8 mouse cellular contexts compared by ENCODE assay signal in genomic region chr17:31564858-31565140, GRCm38 (mm10). TPM values are rescaled to one million over a fixed set of nuclear protein-coding genes. Genes with fewer than 3 reads are reported as not detected.
DNase-seq lines count a peak whose midpoint lies in the region; ATAC-seq and TF ChIP-seq lines count a peak whose summit lies in the region.

No protein-coding gene starts in this region.

- TF ChIP-seq POLR2A in cortical plate, adult 2 months (IDR thresholded peaks at IDR 0.05; ENCODE audit: extremely low read depth, insufficient read depth, low read length), result no peak

- no peaks in the 10 kb centered on the region for H3K36me3 ChIP-seq in kidney, postnatal 0 days (ENCODE audit: insufficient read depth, low read length)
- no peaks in the 10 kb centered on the region for H3K36me3 ChIP-seq in hindbrain, embryonic 15.5 days
- no peaks in the 10 kb centered on the region for H3K36me3 ChIP-seq in midbrain, embryonic 16.5 days (ENCODE audit: control insufficient read depth, insufficient read depth, low read length)

- peak overlapping the region; percentile 86 for H3K4me2 ChIP-seq in kidney, postnatal 0 days (ENCODE audit: low read length)
- H3K4me2 ChIP-seq in hindbrain, embryonic 15.5 days, result peak overlapping the region; percentile 86
- H3K4me2 ChIP-seq in midbrain, embryonic 16.5 days (ENCODE audit: low read length), result peak overlapping the region; percentile 87

- no peak for TF ChIP-seq CTCF in kidney, postnatal 0 days (IDR thresholded peaks at IDR 0.05; ENCODE audit: low read depth)
- TF ChIP-seq CTCF in cortical plate, adult 2 months (IDR thresholded peaks at IDR 0.05; ENCODE audit: extremely low read depth, insufficient read depth, low read length), result no peak

- 1% methylated on average over 29 of the region's 44 CpGs for WGBS in kidney, postnatal 0 days
- WGBS in hindbrain, embryonic 15.5 days, result 1% methylated on average over 24 of the region's 44 CpGs
- 0% methylated on average over 6 of the region's 44 CpGs for WGBS in midbrain, embryonic 16.5 days

- DNase-seq in kidney, postnatal 0 days (ENCODE audit: low spot score), result no peak
- no peak for DNase-seq in kidney, postnatal 14 days
- no peak for DNase-seq in urinary bladder, postnatal 36 days (ENCODE audit: low spot score in 2 of 2)
- DNase-seq in ovary, adult 18-20 months (ENCODE audit: low spot score), result no peak

- peak overlapping the region; percentile 98 for H3K27ac ChIP-seq in kidney, postnatal 0 days
- H3K27ac ChIP-seq in cortical plate, adult 2 months (ENCODE audit: insufficient read depth, low read length), result peak overlapping the region; percentile 82; the same call in 1 of the 2 replicates
- H3K27ac ChIP-seq in hindbrain, embryonic 15.5 days (replicated peaks), result peak overlapping the region; percentile 99
- peak overlapping the region; percentile 99 for H3K27ac ChIP-seq in midbrain, embryonic 16.5 days (ENCODE audit: low read length)

- no peak for ATAC-seq in kidney, postnatal 0 days (replicated peaks; ENCODE audit: low FRiP score, low read depth)
- ATAC-seq in hindbrain, embryonic 15.5 days (ENCODE audit: low FRiP score, low read depth), result no peak
- ATAC-seq in midbrain, embryonic 16.5 days, result no peak
- no peak for ATAC-seq in inflammation-experienced regulatory T-cells, adult 6 months

- peaks cover 25% of the 10 kb centered on the region for H3K4me1 ChIP-seq in kidney, postnatal 0 days (replicated peaks; ENCODE audit: insufficient read depth, low read length)
- H3K4me1 ChIP-seq in cortical plate, adult 2 months (ENCODE audit: control insufficient read depth, insufficient read depth, low read length), result peaks cover 8% of the 10 kb centered on the region
- peaks cover 47% of the 10 kb centered on the region for H3K4me1 ChIP-seq in hindbrain, embryonic 15.5 days (replicated peaks)
- peaks cover 42% of the 10 kb centered on the region for H3K4me1 ChIP-seq in midbrain, embryonic 16.5 days (ENCODE audit: control insufficient read depth, insufficient read depth, low read length)

- peak overlapping the region; percentile 90 for H3K4me3 ChIP-seq in kidney, postnatal 0 days (replicated peaks; ENCODE audit: low read depth, low read length)
- peak overlapping the region; percentile 75 for H3K4me3 ChIP-seq in cortical plate, adult 2 months (ENCODE audit: insufficient read depth, low read length)
- H3K4me3 ChIP-seq in hindbrain, embryonic 15.5 days, result peak overlapping the region; percentile 77
- peak overlapping the region; percentile 80 for H3K4me3 ChIP-seq in midbrain, embryonic 16.5 days (ENCODE audit: low read depth, low read length)

- H3K9ac ChIP-seq in kidney, postnatal 0 days (ENCODE audit: low read depth, low read length), result peak overlapping the region; percentile 95
- H3K9ac ChIP-seq in hindbrain, embryonic 15.5 days, result peak overlapping the region; percentile 90
- H3K9ac ChIP-seq in midbrain, embryonic 16.5 days (ENCODE audit: low read depth, low read length), result peak overlapping the region; percentile 82

- no peaks in the 10 kb centered on the region for H3K9me3 ChIP-seq in kidney, postnatal 0 days (replicated peaks; ENCODE audit: low read length)
- no peaks in the 10 kb centered on the region for H3K9me3 ChIP-seq in hindbrain, embryonic 15.5 days
- H3K9me3 ChIP-seq in midbrain, embryonic 16.5 days (replicated peaks; ENCODE audit: control insufficient read depth, low read length, poor library complexity, severe bottlenecking), result no peaks in the 10 kb centered on the region

- no peaks in the 10 kb centered on the region for H3K27me3 ChIP-seq in kidney, postnatal 0 days (ENCODE audit: insufficient read depth, low read length)
- H3K27me3 ChIP-seq in hindbrain, embryonic 15.5 days, result no peaks in the 10 kb centered on the region
- H3K27me3 ChIP-seq in midbrain, embryonic 16.5 days (ENCODE audit: control insufficient read depth, insufficient read depth, low read depth, low read length), result no peaks in the 10 kb centered on the region

RNA-seq across cellular contexts. Expression of gene Pknox1, which starts 0.3 kb away (rescaled TPM):
- polyA plus RNA-seq in kidney, postnatal 0 days (2015; fragmentation: Nextera tagmentation; extraction: Ambion mirVana), result 21.5 and 24.6 TPM in 2 replicates
- polyA plus RNA-seq in cortical plate, adult 2 months (2012; rRNA removed), result 16.3 and 18.0 TPM in 2 replicates
- 33.9 and 36.7 TPM in 2 replicates for polyA plus RNA-seq in hindbrain, embryonic 15.5 days (2015; fragmentation: Nextera tagmentation; extraction: Ambion mirVana)
- 18.8 and 25.0 TPM in 2 replicates for polyA plus RNA-seq in midbrain, embryonic 16.5 days (2015; fragmentation: Nextera tagmentation; extraction: Ambion mirVana)
- 10 to 100 TPM; 42.0 to 53.1 (median 44.8) TPM for polyA plus RNA-seq in inflammation-experienced regulatory T-cells, adult 6 months (2017; shearing (Covaris generic))

RNA-seq across cellular contexts. Expression of gene Ndufv3, which starts 44.9 kb away (rescaled TPM):
- 353 and 364 TPM in 2 replicates for polyA plus RNA-seq in kidney, postnatal 0 days (2015; fragmentation: Nextera tagmentation; extraction: Ambion mirVana)
- 325 and 346 TPM in 2 replicates for polyA plus RNA-seq in cortical plate, adult 2 months (2012; rRNA removed)
- polyA plus RNA-seq in hindbrain, embryonic 15.5 days (2015; fragmentation: Nextera tagmentation; extraction: Ambion mirVana), result 445 and 471 TPM in 2 replicates
- polyA plus RNA-seq in midbrain, embryonic 16.5 days (2015; fragmentation: Nextera tagmentation; extraction: Ambion mirVana), result 400 and 424 TPM in 2 replicates
- 100 to 1,000 TPM; 229 to 248 (median 246) TPM for polyA plus RNA-seq in inflammation-experienced regulatory T-cells, adult 6 months (2017; shearing (Covaris generic))

RNA-seq across cellular contexts. Expression of gene Wdr4, which starts 45.0 kb away (rescaled TPM):
- 25.9 and 28.8 TPM in 2 replicates for polyA plus RNA-seq in kidney, postnatal 0 days (2015; fragmentation: Nextera tagmentation; extraction: Ambion mirVana)
- 24.4 and 26.6 TPM in 2 replicates for polyA plus RNA-seq in cortical plate, adult 2 months (2012; rRNA removed)
- 37.2 and 38.1 TPM in 2 replicates for polyA plus RNA-seq in hindbrain, embryonic 15.5 days (2015; fragmentation: Nextera tagmentation; extraction: Ambion mirVana)
- 38.5 and 43.7 TPM in 2 replicates for polyA plus RNA-seq in midbrain, embryonic 16.5 days (2015; fragmentation: Nextera tagmentation; extraction: Ambion mirVana)
- polyA plus RNA-seq in inflammation-experienced regulatory T-cells, adult 6 months (2017; shearing (Covaris generic)), result 10 to 100 TPM; 11.4 to 17.7 (median 17.7) TPM
